Mouse (Mus musculus): Measurements from ENCODE around the gene Ltbr.

DNA sequence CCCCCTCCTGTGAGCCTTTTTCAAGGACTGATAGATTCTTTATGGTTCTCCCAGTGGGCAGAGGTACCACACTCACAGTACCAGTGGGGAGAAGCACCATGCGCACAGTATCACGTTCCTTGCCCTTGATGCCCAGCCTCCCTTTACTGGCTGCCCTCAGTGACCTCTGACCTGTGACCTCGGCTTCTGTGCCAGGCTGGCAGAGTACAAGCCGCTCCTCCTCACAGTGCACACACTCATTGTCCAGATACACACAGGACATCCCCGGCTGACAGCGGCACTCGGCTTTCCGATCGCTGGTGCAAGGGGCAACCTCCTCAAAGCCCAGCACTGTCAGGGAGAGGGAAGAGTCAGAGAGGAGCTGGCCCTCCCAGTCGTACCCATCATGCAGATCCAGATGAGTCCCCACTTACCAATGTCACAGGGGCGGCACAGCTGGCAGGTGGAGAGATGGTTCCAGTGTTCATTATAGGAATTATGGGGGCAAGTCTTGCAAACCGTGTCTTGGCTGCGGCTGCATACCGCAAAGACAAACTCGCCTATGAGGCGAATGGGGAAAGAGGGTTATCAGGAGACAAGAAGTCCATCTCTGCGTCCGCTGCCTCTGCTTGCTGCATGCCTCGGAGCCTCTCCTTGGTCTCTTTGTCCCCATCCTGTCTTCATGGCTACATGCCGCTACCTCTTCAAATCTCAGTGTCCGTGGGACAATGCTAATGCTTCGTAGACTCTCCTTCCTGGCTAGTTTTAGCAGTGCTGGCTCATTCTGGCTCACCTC, 917 bp downstream of the Ltbr start:
- no peak for TF ChIP-seq POLR2A (IDR thresholded peaks at IDR 0.05; ENCODE audit: low read depth, low read length)
- TF ChIP-seq CTCF (IDR thresholded peaks at IDR 0.05; ENCODE audit: borderline replicate concordance, insufficient read depth, low read length): no peak
